Mouse (Mus musculus) kidney, embryonic 14.5 days (tissue): Measurements from ENCODE around the gene Ppp1r15b. TPM values are rescaled to one million over a fixed set of nuclear protein-coding genes. Genes with fewer than 3 reads are reported as not detected.

Experiments used
- ATAC-seq: fragments of 200-750 bp; cut with Nextera tagmentation; 2 replicates; pipeline ENCODE4 v1.8.0; 2017; ENCODE audit warnings: moderate number of reproducible peaks, mild to moderate bottlenecking, moderate TSS enrichment, moderate library complexity; ENCODE audit not compliant: low FRiP score, low TSS enrichment
- H3K27ac ChIP-seq: fragments of 300-500 bp; sonication (generic); 2 replicates; pipeline ENCODE4 v1.5.1; 2014; ENCODE audit warnings: low read depth, mild to moderate bottlenecking, low read length, moderate library complexity, mixed read lengths
- H3K27me3 ChIP-seq: fragments of 300-500 bp; sonication (generic); 2 replicates; pipeline ENCODE4 v1.6.1; 2014; ENCODE audit warnings: mild to moderate bottlenecking, low read length; ENCODE audit not compliant: control insufficient read depth, insufficient read depth
- H3K36me3 ChIP-seq: fragments of 300-500 bp; sonication (generic); 2 replicates; pipeline ENCODE4 v1.6.1; 2014; ENCODE audit warnings: low read length, mixed read lengths; ENCODE audit not compliant: control insufficient read depth, insufficient read depth
- H3K4me1 ChIP-seq: fragments of 300-500 bp; sonication (generic); 2 replicates; pipeline ENCODE4 v1.6.1; 2014; ENCODE audit warnings: low read length, mixed read lengths; ENCODE audit not compliant: control insufficient read depth, insufficient read depth
- H3K4me2 ChIP-seq: fragments of 300-500 bp; sonication (generic); replicated peaks from 2 replicates; pipeline ENCODE4 v1.6.1; 2014; ENCODE audit warnings: low read depth, mild to moderate bottlenecking, low read length
- H3K4me3 ChIP-seq: fragments of 300-500 bp; sonication (generic); 2 replicates; pipeline ENCODE4 v1.5.1; 2014; ENCODE audit warnings: mild to moderate bottlenecking, low read length
- H3K9ac ChIP-seq: fragments of 300-500 bp; sonication (generic); 2 replicates; pipeline ENCODE4 v1.6.1; 2014; ENCODE audit warnings: low read depth, mild to moderate bottlenecking, low read length, moderate library complexity
- H3K9me3 ChIP-seq: fragments of 300-500 bp; sonication (generic); 2 replicates; pipeline ENCODE4 v1.6.1; 2016; ENCODE audit warnings: low read length; ENCODE audit not compliant: control insufficient read depth
- WGBS: fragments of 180-500 bp; shearing (Covaris S2); extraction: QIAGEN DNeasy Blood & Tissue Kit; methylation state at CpG from one replicate; pipeline ENCODE4 v1.1.7; 2014; 5-methylcytosine and 5-hydroxymethylcytosine counted together
- polyA plus RNA-seq: library from polyadenylated mRNA; unstranded; fragments of >200 nt; fragmentation: Nextera tagmentation; extraction: Ambion mirVana; gene quantifications from 2 replicates; pipeline ENCODE4 v1.2.1, GENCODE M21; 2014

Gene Ppp1r15b
- polyA plus RNA-seq, 1 experiment from 2014 or later = 49.4 TPM

DNA sequence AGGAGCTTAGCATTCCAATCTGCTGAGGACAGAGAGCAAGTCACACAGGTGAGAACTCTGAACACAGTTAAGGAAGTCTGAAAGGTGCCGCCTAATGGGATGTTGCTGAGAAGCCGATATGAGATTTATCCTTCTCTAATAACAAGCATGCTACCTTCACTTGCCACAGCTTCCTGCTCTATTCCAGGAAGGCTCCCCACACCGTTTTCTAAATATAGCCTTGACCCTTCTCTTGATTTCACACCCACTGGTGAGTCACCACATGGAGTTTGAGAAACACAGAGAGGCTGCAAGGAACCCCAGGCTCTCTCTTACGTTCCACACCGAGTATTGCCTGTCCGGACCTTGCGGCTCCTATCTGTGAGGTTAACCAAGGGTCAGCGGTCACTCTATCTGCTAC is 57.8 kb downstream of the Ppp1r15b start:
- H3K4me3 ChIP-seq = no peak overlapping the region
- no peak overlapping the region for H3K27ac ChIP-seq
- no peaks in the 10 kb centered on the region; the same call in 1 of the 2 replicates for H3K27me3 ChIP-seq
- 79% methylated on average over 8 of the region's 8 CpGs for WGBS
- no peak overlapping the region for H3K9ac ChIP-seq
- no peak overlapping the region for H3K4me2 ChIP-seq
- H3K9me3 ChIP-seq = no peaks in the 10 kb centered on the region
- H3K4me1 ChIP-seq = peaks cover 8% of the 10 kb centered on the region; the same call in 1 of the 2 replicates
- ATAC-seq = no peak
- H3K36me3 ChIP-seq = no peaks in the 10 kb centered on the region

Other genes with a start within 250 kb of the Ppp1r15b start
- 36.0 and 57.6 TPM in 2 replicates for gene Mdm4, start 100.6 kb upstream of the Ppp1r15b start, polyA plus RNA-seq
- gene Pik3c2b, start 85.5 kb upstream of the Ppp1r15b start, polyA plus RNA-seq = 6.3 and 9.1 TPM in 2 replicates
- 3.3 and 6.1 TPM in 2 replicates for gene Plekha6, start 33.1 kb downstream of the Ppp1r15b start, polyA plus RNA-seq
- 2.6 and 6.1 TPM in 2 replicates for gene Golt1a, start 178.7 kb downstream of the Ppp1r15b start, polyA plus RNA-seq
- gene Kiss1, start 190.7 kb downstream of the Ppp1r15b start, polyA plus RNA-seq = not detected in 2 replicates
- gene Ren1, start 219.4 kb downstream of the Ppp1r15b start, polyA plus RNA-seq = 50.2 and 92.1 TPM in 2 replicates
- gene Etnk2, start 232.4 kb downstream of the Ppp1r15b start, polyA plus RNA-seq = 1.7 and 2.0 TPM in 2 replicates